Mouse (Mus musculus) urinary bladder, postnatal 0 days (tissue): ENCODE measurements around the gene Vmn1r49. TPM values are rescaled to one million over a fixed set of nuclear protein-coding genes. Genes with fewer than 3 reads are reported as not detected.

ENCODE experiments used
- polyA plus RNA-seq: library from polyadenylated mRNA; unstranded; fragments of >200 nt; fragmentation: Nextera tagmentation; extraction: Ambion mirVana; gene quantifications from 2 replicates; pipeline ENCODE4 v1.2.1, GENCODE M21; 2015

The Vmn1r49 gene
- not detected in 2 replicates for polyA plus RNA-seq

GRCm38 (mm10) chr6:90078406-90078805, at the start of gene Vmn1r49:
TSS of gene Vmn1r49 (minus strand) at chr6:90078506.

GRCm38 (mm10) chr6:90122296-90122695, 44.0 kb upstream of the Vmn1r49 start, which contains the start of gene Vmn1r51:
TSS of gene Vmn1r51 (plus strand) at chr6:90122596.

GRCm38 (mm10) chr6:90101130-90101529, 22.8 kb upstream of the Vmn1r49 start, which contains the start of gene Vmn1r50:
TSS of gene Vmn1r50 (plus strand) at chr6:90101430.

GRCm38 (mm10) chr6:90036741-90037140, 41.6 kb downstream of the Vmn1r49 start, which contains the start of gene Vmn1r48:
TSS of gene Vmn1r48 (minus strand) at chr6:90036841.

Other genes starting within 250 kb of the Vmn1r49 start
- not detected in 2 replicates for gene Vmn1r42, start 202.1 kb downstream of the Vmn1r49 start, polyA plus RNA-seq
- gene Vmn1r43, start 202.1 kb downstream of the Vmn1r49 start, polyA plus RNA-seq, result not detected in 2 replicates
- not detected in 2 replicates for gene Vmn1r44, start 194.8 kb downstream of the Vmn1r49 start, polyA plus RNA-seq
- gene Vmn1r45, start 137.9 kb downstream of the Vmn1r49 start, polyA plus RNA-seq, result not detected in 2 replicates
- not detected in 2 replicates for gene Vmn1r46, start 109.2 kb downstream of the Vmn1r49 start, polyA plus RNA-seq
- not detected in 2 replicates for gene Vmn1r47, start 62.4 kb downstream of the Vmn1r49 start, polyA plus RNA-seq
- gene Vmn1r48, start 41.7 kb downstream of the Vmn1r49 start, polyA plus RNA-seq, result not detected in 2 replicates
- not detected in 2 replicates for gene Vmn1r50, start 22.9 kb upstream of the Vmn1r49 start, polyA plus RNA-seq
- 0.05 TPM in 1 of 2 replicates, not detected in the other for gene Vmn1r51, start 44.1 kb upstream of the Vmn1r49 start, polyA plus RNA-seq
- gene Vmn1r52, start 96.3 kb upstream of the Vmn1r49 start, polyA plus RNA-seq, result not detected in 2 replicates
- gene V1ra8, start 124.3 kb upstream of the Vmn1r49 start, polyA plus RNA-seq, result not detected in 2 replicates
- gene Vmn1r53, start 145.9 kb upstream of the Vmn1r49 start, polyA plus RNA-seq, result not detected in 2 replicates
- not detected in 2 replicates for gene Vmn1r54, start 167.8 kb upstream of the Vmn1r49 start, polyA plus RNA-seq
- gene BC048671, start 222.7 kb upstream of the Vmn1r49 start, polyA plus RNA-seq, result not detected in 2 replicates
- 0.07 TPM in 1 of 2 replicates, not detected in the other for gene Chst13, start 246.7 kb upstream of the Vmn1r49 start, polyA plus RNA-seq